Mouse (Mus musculus): ENCODE results near the gene Rabep1. TPM values are rescaled to one million over a fixed set of nuclear protein-coding genes. Genes with fewer than 3 reads are reported as not detected.
A peak's percentile ranks its signal among the peaks of the same experiment; 100 is the strongest.
"Not testable (repeated sequence)": the region's sequence is repeated elsewhere in the genome, so short reads cannot be mapped to it uniquely, and the experiment has no call there.

Rabep1 gene
- polyA plus RNA-seq, 1 experiment from 2014 or later: 38.5 TPM

DNA sequence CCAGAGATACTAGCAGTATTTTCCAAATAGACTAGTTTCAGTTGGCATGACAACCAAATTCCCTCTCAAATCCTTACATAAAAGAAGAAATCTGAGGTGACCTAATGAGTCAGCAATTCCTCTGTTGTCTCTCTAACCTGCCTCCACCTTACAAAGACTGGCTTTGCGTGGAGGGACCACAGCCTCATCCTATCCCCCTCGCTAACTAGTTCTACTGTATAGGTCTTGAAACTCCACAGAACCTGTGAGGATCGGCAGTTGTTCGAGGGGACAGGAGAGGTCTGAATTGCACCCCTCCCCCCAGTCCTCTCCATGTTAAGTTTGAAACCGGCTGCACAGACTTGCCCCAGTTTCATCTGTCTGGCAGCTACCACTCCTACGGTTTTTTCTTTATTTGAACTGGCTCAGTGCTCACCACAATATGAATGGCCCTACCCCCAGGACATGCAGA, 9.2 kb upstream of the Rabep1 start:
- H3K27me3 ChIP-seq: no peaks in the 10 kb centered on the region
- H3K36me3 ChIP-seq: no peaks in the 10 kb centered on the region
- 73% methylated on average over 6 of the region's 6 CpGs for WGBS
- ATAC-seq (ENCODE audit: low FRiP score, low read depth): no peak
- H3K4me2 ChIP-seq (replicated peaks): no peak overlapping the region
- H3K4me1 ChIP-seq: no peaks in the 10 kb centered on the region
- no peak overlapping the region for H3K9ac ChIP-seq
- no peak overlapping the region for H3K4me3 ChIP-seq
- no peaks in the 10 kb centered on the region for H3K9me3 ChIP-seq
- no peak overlapping the region for H3K27ac ChIP-seq

- no peaks in the 10 kb centered on the region for H3K27me3 ChIP-seq
- 93% methylated on average over 3 of the region's 3 CpGs for WGBS
- H3K4me3 ChIP-seq: no peak overlapping the region
- no peak overlapping the region for H3K9ac ChIP-seq
- H3K36me3 ChIP-seq: no peaks in the 10 kb centered on the region
- no peaks in the 10 kb centered on the region for H3K9me3 ChIP-seq
- H3K4me2 ChIP-seq (replicated peaks): no peak overlapping the region
- ATAC-seq (ENCODE audit: low FRiP score, low read depth): no peak
- H3K27ac ChIP-seq: no peak overlapping the region
- H3K4me1 ChIP-seq: no peaks in the 10 kb centered on the region
These were observed 7.5 kb upstream of the Rabep1 start for GRCm38 (mm10) chr11:70837031-70837430.

GRCm38 (mm10) chr11:70838610-70839009, 6.0 kb upstream of the Rabep1 start:
- whole genome bisulfite sequencing: 47% methylated on average over 2 of the region's 2 CpGs
- Histone ChIP-seq H3K4me2 (replicated peaks) (no peak overlapping the region), H3K9me3 (no peaks in the 10 kb centered on the region), H3K4me1 (peaks cover 2% of the 10 kb centered on the region), H3K27me3 (no peaks in the 10 kb centered on the region), H3K36me3 (no peaks in the 10 kb centered on the region), H3K27ac (no peak overlapping the region), H3K9ac (no peak overlapping the region), H3K4me3 (no peak overlapping the region)
- ATAC-seq (ENCODE audit: low FRiP score, low read depth): no peak

DNA sequence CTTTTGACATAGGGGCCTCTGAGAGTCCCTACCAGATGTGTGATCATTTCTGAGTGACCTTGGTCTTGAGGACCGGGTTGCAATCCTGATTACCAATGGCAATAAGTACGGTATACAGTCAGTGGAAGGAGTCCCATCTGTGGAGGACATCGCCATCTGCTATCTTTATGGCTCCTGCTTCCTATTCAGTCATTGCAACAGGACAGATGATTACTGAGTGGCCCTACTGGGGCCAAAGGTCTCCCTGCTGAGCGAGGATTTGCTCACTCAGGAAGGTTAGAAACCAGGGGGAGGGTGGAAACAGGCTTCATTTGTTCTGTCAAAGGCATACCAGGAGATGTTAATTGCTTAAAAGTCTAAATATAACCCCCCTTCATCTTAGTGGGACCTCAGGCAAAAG, 1.6 kb upstream of the Rabep1 start:
- H3K4me2 ChIP-seq (replicated peaks): no peak overlapping the region
- H3K27me3 ChIP-seq: no peaks in the 10 kb centered on the region
- no peak overlapping the region for H3K9ac ChIP-seq
- no peak overlapping the region for H3K4me3 ChIP-seq
- 47% methylated on average over 4 of the region's 4 CpGs for WGBS
- H3K4me1 ChIP-seq: peaks cover 21% of the 10 kb centered on the region
- H3K27ac ChIP-seq: no peak overlapping the region
- no peaks in the 10 kb centered on the region for H3K9me3 ChIP-seq
- no peak for ATAC-seq (ENCODE audit: low FRiP score, low read depth)
- no peaks in the 10 kb centered on the region for H3K36me3 ChIP-seq

- Histone ChIP-seq H3K4me3 (peak overlapping the region; percentile 94), H3K9me3 (no peaks in the 10 kb centered on the region), H3K36me3 (no peaks in the 10 kb centered on the region), H3K27me3 (no peaks in the 10 kb centered on the region), H3K4me1 (peaks cover 21% of the 10 kb centered on the region), H3K9ac (peak overlapping the region; percentile 93), H3K4me2 (replicated peaks) (peak overlapping the region; percentile 84), H3K27ac (peak overlapping the region; percentile 8)
- ATAC-seq (ENCODE audit: low FRiP score, low read depth): peak; percentile 64
- 12% methylated on average over 12 of the region's 12 CpGs for WGBS
These were observed 652 bp upstream of the Rabep1 start for GRCm38 (mm10) chr11:70843701-70844551.

- 4% methylated on average over 19 of the region's 19 CpGs for WGBS
- ATAC-seq (ENCODE audit: low FRiP score, low read depth): no peak
These were observed 940 bp downstream of the Rabep1 start for GRCm38 (mm10) chr11:70845457-70845978.

DNA sequence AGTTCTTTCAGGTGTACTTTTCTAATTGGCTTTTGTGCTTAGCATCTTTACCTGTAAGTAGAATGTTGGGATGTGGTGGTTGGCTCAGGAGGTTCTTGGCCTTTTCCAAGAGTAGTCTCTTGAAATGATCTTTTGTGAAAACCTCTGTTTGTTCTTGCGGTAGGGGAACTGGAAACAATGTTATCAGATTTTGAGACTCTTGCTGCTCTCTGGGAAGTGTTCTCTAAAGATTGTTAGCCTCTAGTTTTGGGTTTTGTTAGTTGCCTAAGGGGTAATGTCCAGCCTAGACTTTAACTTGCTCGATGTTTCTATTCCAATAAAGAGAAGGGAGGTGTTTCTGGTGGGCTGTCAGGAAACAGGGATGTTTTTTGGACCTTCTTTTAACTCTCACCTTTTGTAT, 1.5 kb downstream of the Rabep1 start:
- ATAC-seq (ENCODE audit: low FRiP score, low read depth): no peak
- Histone ChIP-seq H3K36me3 (no peaks in the 10 kb centered on the region), H3K4me1 (peaks cover 21% of the 10 kb centered on the region), H3K27me3 (no peaks in the 10 kb centered on the region), H3K4me3 (peak overlapping the region; percentile 94), H3K9ac (no peak overlapping the region), H3K9me3 (no peaks in the 10 kb centered on the region), H3K4me2 (replicated peaks) (peak overlapping the region; percentile 84), H3K27ac (no peak overlapping the region)
- WGBS: 51% methylated on average over 2 of the region's 2 CpGs

More at GRCm38 (mm10) chr11:70845457-70845978, 940 bp downstream of the Rabep1 start:
- Histone ChIP-seq H3K27ac (peak overlapping the region; percentile 78; the same call in 1 of the 2 replicates), H3K4me1 (peaks cover 21% of the 10 kb centered on the region), H3K4me3 (peak overlapping the region; percentile 94), H3K9ac (peak overlapping the region; percentile 93), H3K36me3 (no peaks in the 10 kb centered on the region), H3K4me2 (replicated peaks) (peak overlapping the region; percentile 84), H3K27me3 (no peaks in the 10 kb centered on the region), H3K9me3 (no peaks in the 10 kb centered on the region)

GRCm38 (mm10) chr11:70860371-70860770, 15.8 kb downstream of the Rabep1 start:
- Histone ChIP-seq H3K4me1 (0 out of 2 replicates have a peak, but pooled peaks cover 3% of the 10 kb centered on the region), H3K27me3 (no peaks in the 10 kb centered on the region), H3K4me3 (no peak overlapping the region), H3K4me2 (replicated peaks) (no peak overlapping the region), H3K36me3 (0 out of 2 replicates have a peak, but pooled peaks cover 2% of the 10 kb centered on the region), H3K27ac (no peak overlapping the region), H3K9ac (no peak overlapping the region), H3K9me3 (no peaks in the 10 kb centered on the region)
- WGBS: 84% methylated on average over 1 of the region's 1 CpGs
- ATAC-seq (ENCODE audit: low FRiP score, low read depth): no peak

GRCm38 (mm10) chr11:70863204-70863603, 18.6 kb downstream of the Rabep1 start:
- WGBS: 81% methylated on average over 2 of the region's 2 CpGs
- H3K27me3 ChIP-seq; H3K9me3 ChIP-seq; H3K36me3 ChIP-seq; H3K9ac ChIP-seq; H3K4me3 ChIP-seq; ATAC-seq (ENCODE audit: low FRiP score, low read depth); H3K4me2 ChIP-seq (replicated peaks); H3K27ac ChIP-seq; H3K4me1 ChIP-seq: not testable (repeated sequence)

DNA sequence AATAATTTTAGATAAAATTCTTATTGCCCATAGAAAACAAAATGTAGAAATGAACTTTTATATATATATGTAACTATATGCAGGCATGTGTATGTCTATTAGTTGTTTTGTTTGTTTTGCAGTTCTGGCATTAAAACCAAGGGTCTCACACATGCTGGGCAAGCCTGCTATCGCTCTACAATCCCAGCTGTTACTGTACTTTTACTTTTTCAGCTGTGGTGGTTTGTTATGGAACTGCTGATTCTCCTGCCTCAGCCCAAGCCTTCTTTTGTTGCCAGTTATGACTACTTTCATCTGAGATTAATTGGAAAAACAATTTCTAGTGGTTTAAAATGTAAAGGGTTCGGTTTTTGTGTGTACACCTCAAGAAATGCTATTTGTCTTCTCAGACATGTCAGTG, 20.6 kb downstream of the Rabep1 start:
- Histone ChIP-seq H3K4me1 (no peaks in the 10 kb centered on the region), H3K27ac (no peak overlapping the region), H3K9ac (no peak overlapping the region), H3K27me3 (no peaks in the 10 kb centered on the region), H3K4me2 (replicated peaks) (no peak overlapping the region), H3K4me3 (no peak overlapping the region), H3K9me3 (no peaks in the 10 kb centered on the region), H3K36me3 (0 out of 2 replicates have a peak, but pooled peaks cover 2% of the 10 kb centered on the region)
- 82% methylated on average over 2 of the region's 2 CpGs for WGBS
- no peak for ATAC-seq (ENCODE audit: low FRiP score, low read depth)

DNA sequence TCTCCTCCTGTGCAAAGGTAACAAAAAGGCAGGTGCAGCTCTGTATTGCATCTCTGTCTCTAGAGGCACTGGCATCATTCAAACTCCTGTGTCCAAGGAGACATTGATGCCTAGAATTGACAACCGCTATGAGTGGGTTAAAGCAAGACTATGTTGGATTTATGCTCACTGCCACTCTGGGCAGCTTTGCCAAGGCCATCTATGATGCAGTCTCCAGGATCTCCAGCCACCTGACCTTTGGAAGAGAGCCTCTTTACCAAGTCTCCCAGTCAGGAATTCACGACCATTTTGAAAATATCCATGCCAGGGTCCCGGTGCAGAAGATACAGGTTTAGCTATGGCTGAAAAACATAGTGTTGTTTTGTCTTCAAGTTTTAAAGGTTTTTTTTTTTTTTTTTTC, 24.7 kb downstream of the Rabep1 start:
- peaks cover 9% of the 10 kb centered on the region for H3K4me1 ChIP-seq
- H3K4me3 ChIP-seq: no peak overlapping the region
- WGBS: 92% methylated on average over 3 of the region's 3 CpGs
- no peak overlapping the region for H3K4me2 ChIP-seq (replicated peaks)
- ATAC-seq (ENCODE audit: low FRiP score, low read depth): no peak
- H3K36me3 ChIP-seq: no peaks in the 10 kb centered on the region
- no peak overlapping the region for H3K27ac ChIP-seq
- no peak overlapping the region for H3K9ac ChIP-seq
- H3K9me3 ChIP-seq: no peaks in the 10 kb centered on the region
- H3K27me3 ChIP-seq: no peaks in the 10 kb centered on the region

GRCm38 (mm10) chr11:70869811-70870210, 25.2 kb downstream of the Rabep1 start:
- Histone ChIP-seq H3K4me3 (no peak overlapping the region), H3K9ac (no peak overlapping the region), H3K4me1 (peaks cover 10% of the 10 kb centered on the region), H3K27me3 (no peaks in the 10 kb centered on the region), H3K36me3 (no peaks in the 10 kb centered on the region), H3K4me2 (replicated peaks) (no peak overlapping the region), H3K9me3 (no peaks in the 10 kb centered on the region), H3K27ac (no peak overlapping the region)
- 83% methylated on average over 2 of the region's 2 CpGs for WGBS
- ATAC-seq (ENCODE audit: low FRiP score, low read depth): no peak
